Mouse (Mus musculus): ENCODE data around the gene Tcp11.

DNA sequence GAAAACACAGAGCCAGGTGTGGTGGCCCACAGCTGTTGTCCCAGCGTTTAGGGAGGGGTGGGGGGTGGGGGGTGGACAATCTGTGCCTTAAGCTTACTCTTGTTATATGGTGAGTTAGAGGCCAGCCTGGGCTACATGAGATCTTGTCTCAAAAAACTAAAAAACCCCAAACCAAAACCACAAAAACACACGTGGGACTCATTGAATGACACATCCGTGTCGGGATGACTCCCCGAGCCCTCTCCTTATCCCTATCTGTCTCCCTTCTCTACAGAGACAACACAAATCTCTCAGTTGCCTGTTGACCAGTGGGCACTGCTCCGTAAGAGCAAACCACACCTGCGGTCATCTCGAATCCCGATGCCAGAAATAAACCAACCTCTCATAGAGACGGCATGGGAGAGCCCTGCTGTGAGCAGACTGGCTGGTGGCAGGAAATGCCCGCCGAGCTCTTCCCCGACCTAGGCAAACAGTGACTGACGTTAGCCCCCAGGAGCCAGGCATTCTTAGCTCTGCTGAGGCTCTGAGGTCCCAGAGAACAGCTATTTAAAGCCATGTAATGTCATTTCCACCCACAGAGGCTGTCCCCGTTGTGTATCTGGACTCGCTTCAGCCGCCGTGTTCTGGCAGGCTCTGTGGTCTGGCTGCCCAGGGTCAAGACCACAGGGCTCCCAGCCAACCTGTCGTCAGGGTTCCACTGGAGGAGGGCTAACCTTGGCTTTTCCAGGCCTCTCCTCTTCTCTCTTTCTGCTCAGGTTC lies 37.2 kb upstream of the Tcp11 start:
- TF ChIP-seq POLR2A (IDR thresholded peaks at IDR 0.05; ENCODE audit: borderline replicate concordance, extremely low read depth, insufficient read depth, insufficient read length, poor library complexity, severe bottlenecking) (no peak), CTCF (IDR thresholded peaks at IDR 0.05; ENCODE audit: borderline replicate concordance, extremely low read depth, insufficient read depth, insufficient read length) (no peak)

Measured in brain, embryonic 14.5 days (tissue).